ENCODE assay signal across 9 mouse cellular contexts in the genomic region with DNA sequence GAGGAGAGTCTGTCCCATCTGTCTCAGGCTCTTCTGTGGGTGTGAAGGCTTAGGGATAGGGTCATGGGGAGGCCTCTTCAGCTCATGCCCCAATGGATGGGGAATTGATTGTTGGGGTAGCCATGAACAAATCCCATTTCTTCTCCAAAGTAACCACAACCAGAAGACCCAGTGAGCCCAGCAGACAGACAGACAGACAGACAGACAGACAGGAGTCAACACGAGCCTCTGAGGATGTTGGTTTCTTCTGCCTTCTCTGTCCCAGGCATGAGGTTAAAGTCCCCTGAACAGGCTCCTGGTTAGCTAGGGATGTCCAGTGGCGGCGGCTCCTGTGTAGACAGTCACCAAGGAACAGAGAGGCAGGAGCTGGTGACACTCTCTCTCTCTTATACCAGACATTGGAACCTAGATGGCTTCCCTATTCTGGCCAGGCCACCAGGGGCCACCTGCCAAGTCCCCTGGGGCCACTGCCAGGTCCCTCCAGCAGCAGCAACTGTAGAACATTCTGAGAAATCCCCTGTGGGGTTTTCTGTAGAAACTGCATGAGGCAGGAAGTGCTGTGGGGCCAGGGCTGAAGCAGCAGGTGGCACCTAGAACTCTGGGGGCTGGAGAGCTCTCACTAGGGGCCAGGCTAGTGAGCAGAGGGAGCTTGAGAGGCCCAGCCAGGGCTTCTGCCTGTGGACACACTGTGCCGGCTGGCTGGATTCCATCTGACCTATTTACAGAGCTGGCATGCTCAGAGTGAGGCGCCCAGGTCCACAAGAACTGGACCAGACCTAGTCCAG. TPM values are rescaled to one million over a fixed set of nuclear protein-coding genes. Genes with fewer than 3 reads are reported as not detected.
DNase-seq lines count a peak whose midpoint lies in the region; ATAC-seq and TF ChIP-seq lines count a peak whose summit lies in the region.
"Had no signal": no experiment of that assay in that cellular context is flagged by ENCODE, and none has a peak within 500 bp of the region (broad histone marks: within the 10 kb centered on the region; RNA-seq: fewer than 3 reads in every experiment).

No protein-coding gene starts in this region.

- peaks cover 71% of the 10 kb centered on the region for H3K27me3 ChIP-seq in forebrain, embryonic 10.5 days (ENCODE audit: poor library complexity, severe bottlenecking)
- peaks cover 25% of the 10 kb centered on the region for H3K27me3 ChIP-seq in forebrain, embryonic 12.5 days
- no peaks in the 10 kb centered on the region for H3K27me3 ChIP-seq in intestine, postnatal 0 days (replicated peaks; ENCODE audit: control insufficient read depth, insufficient read depth, low read length)
- no peaks in the 10 kb centered on the region for H3K27me3 ChIP-seq in liver, postnatal 0 days (ENCODE audit: insufficient read depth, low read length)
- peaks cover 7% of the 10 kb centered on the region; the same call in 1 of the 2 replicates for H3K27me3 ChIP-seq in neural tube, embryonic 15.5 days (replicated peaks)

- no peak for DNase-seq in forebrain, embryonic 10.5 days (ENCODE audit: extremely low spot score, low spot score)
- DNase-seq in adrenal gland, adult 2 months, result peak; percentile 89
- DNase-seq in gastrocnemius, postnatal 25 days, result peak; percentile 71
- peak; percentile 79 for DNase-seq in liver, postnatal 0 days
- peak; percentile 39 for DNase-seq in spleen, adult 12 weeks (ENCODE audit: low spot score)

- no peak for ATAC-seq in forebrain, embryonic 12.5 days (ENCODE audit: low FRiP score)
- peak; percentile 25 for ATAC-seq in intestine, postnatal 0 days
- ATAC-seq in liver, postnatal 0 days, result peak; percentile 88
- no peak for ATAC-seq in neural tube, embryonic 15.5 days (ENCODE audit: low FRiP score)

- no peak overlapping the region for H3K9ac ChIP-seq in forebrain, embryonic 12.5 days
- H3K9ac ChIP-seq in intestine, postnatal 0 days (ENCODE audit: low read depth, low read length), result no peak overlapping the region
- no peak overlapping the region; the same call in 1 of the 2 replicates for H3K9ac ChIP-seq in liver, postnatal 0 days (replicated peaks)
- no peak overlapping the region for H3K9ac ChIP-seq in neural tube, embryonic 15.5 days (replicated peaks)
- H3K9ac ChIP-seq: embryonic facial prominence, embryonic 13.5 days had no signal

- H3K4me2 ChIP-seq in forebrain, embryonic 12.5 days, result no peak overlapping the region
- H3K4me2 ChIP-seq in intestine, postnatal 0 days (replicated peaks; ENCODE audit: low read depth), result no peak overlapping the region
- H3K4me2 ChIP-seq in liver, postnatal 0 days (ENCODE audit: low read depth, low read length), result 0 out of 2 replicates have a peak overlapping the region, but pooled peaks have one; percentile 9
- no peak overlapping the region for H3K4me2 ChIP-seq in neural tube, embryonic 15.5 days
- H3K4me2 ChIP-seq: embryonic facial prominence, embryonic 13.5 days had no signal

- TF ChIP-seq EP300 in liver, postnatal 0 days (IDR thresholded peaks at IDR 0.05; ENCODE audit: low read depth), result peak; percentile 71; the same call in 1 of the 2 replicates

- H3K27ac ChIP-seq in forebrain, embryonic 10.5 days, result peak overlapping the region; percentile 56; the same call in 1 of the 2 replicates
- no peak overlapping the region for H3K27ac ChIP-seq in forebrain, embryonic 12.5 days
- H3K27ac ChIP-seq in intestine, postnatal 0 days (ENCODE audit: low read depth, low read length), result peak overlapping the region; percentile 61
- H3K27ac ChIP-seq in liver, postnatal 0 days (ENCODE audit: low read depth), result peak overlapping the region; percentile 84
- H3K27ac ChIP-seq in neural tube, embryonic 15.5 days (replicated peaks), result no peak overlapping the region
- H3K27ac ChIP-seq: embryonic facial prominence, embryonic 13.5 days had no signal

- peaks cover 40% of the 10 kb centered on the region for H3K4me1 ChIP-seq in forebrain, embryonic 10.5 days
- peaks cover 36% of the 10 kb centered on the region for H3K4me1 ChIP-seq in forebrain, embryonic 12.5 days
- H3K4me1 ChIP-seq in intestine, postnatal 0 days (replicated peaks; ENCODE audit: control insufficient read depth, insufficient read depth, low read length), result peaks cover 19% of the 10 kb centered on the region
- H3K4me1 ChIP-seq in liver, postnatal 0 days (ENCODE audit: insufficient read depth), result peaks cover 30% of the 10 kb centered on the region
- H3K4me1 ChIP-seq in neural tube, embryonic 15.5 days, result peaks cover 41% of the 10 kb centered on the region

- peaks cover 3% of the 10 kb centered on the region; the same call in 1 of the 2 replicates for H3K9me3 ChIP-seq in forebrain, embryonic 10.5 days
- H3K9me3 ChIP-seq in forebrain, embryonic 12.5 days, result no peaks in the 10 kb centered on the region
- H3K9me3 ChIP-seq in intestine, postnatal 0 days (ENCODE audit: control insufficient read depth), result no peaks in the 10 kb centered on the region
- no peaks in the 10 kb centered on the region for H3K9me3 ChIP-seq in liver, postnatal 0 days (ENCODE audit: low read length)
- H3K9me3 ChIP-seq in neural tube, embryonic 15.5 days (replicated peaks), result no peaks in the 10 kb centered on the region
- H3K9me3 ChIP-seq: embryonic facial prominence, embryonic 13.5 days had no signal

- H3K4me3 ChIP-seq in forebrain, embryonic 10.5 days, result no peak overlapping the region
- H3K4me3 ChIP-seq in forebrain, embryonic 12.5 days (replicated peaks), result no peak overlapping the region
- H3K4me3 ChIP-seq in intestine, postnatal 0 days (ENCODE audit: low read depth, low read length), result no peak overlapping the region
- no peak overlapping the region for H3K4me3 ChIP-seq in liver, postnatal 0 days (ENCODE audit: low read depth, low read length)
- H3K4me3 ChIP-seq in neural tube, embryonic 15.5 days (replicated peaks), result no peak overlapping the region
- H3K4me3 ChIP-seq: embryonic facial prominence, embryonic 13.5 days had no signal

- no peaks in the 10 kb centered on the region for H3K36me3 ChIP-seq in forebrain, embryonic 10.5 days (replicated peaks)
- no peaks in the 10 kb centered on the region for H3K36me3 ChIP-seq in forebrain, embryonic 12.5 days (replicated peaks)
- H3K36me3 ChIP-seq in intestine, postnatal 0 days (ENCODE audit: control insufficient read depth, insufficient read depth), result no peaks in the 10 kb centered on the region
- H3K36me3 ChIP-seq in liver, postnatal 0 days (replicated peaks; ENCODE audit: insufficient read depth, low read length), result no peaks in the 10 kb centered on the region
- no peaks in the 10 kb centered on the region for H3K36me3 ChIP-seq in neural tube, embryonic 15.5 days
- H3K36me3 ChIP-seq: embryonic facial prominence, embryonic 13.5 days had no signal

- WGBS in forebrain, embryonic 10.5 days, result 79% methylated on average over 5 of the region's 5 CpGs
- WGBS in forebrain, embryonic 12.5 days, result 80% methylated on average over 5 of the region's 5 CpGs
- WGBS in intestine, postnatal 0 days, result 34% methylated on average over 5 of the region's 5 CpGs
- WGBS in liver, postnatal 0 days (ENCODE audit: insufficient replicate concordance), result 49% methylated on average over 5 of the region's 5 CpGs
- WGBS in neural tube, embryonic 15.5 days, result 82% methylated on average over 5 of the region's 5 CpGs

- TF ChIP-seq CTCF in intestine, postnatal 0 days (IDR thresholded peaks at IDR 0.05; ENCODE audit: low read depth), result peak; percentile 23; the same call in 1 of the 2 replicates
- TF ChIP-seq CTCF in liver, postnatal 0 days (IDR thresholded peaks at IDR 0.05; ENCODE audit: low read depth), result peak; percentile 9; the same call in 1 of the 2 replicates

RNA-seq across cellular contexts. Expression of a gene that starts 47.6 kb away (rescaled TPM):
- 3.3 and 4.6 TPM in 2 replicates for polyA plus RNA-seq in forebrain, embryonic 10.5 days (2016; fragmentation: Nextera tagmentation; extraction: Ambion mirVana)
- polyA plus RNA-seq in forebrain, embryonic 12.5 days (2016; fragmentation: Nextera tagmentation; extraction: Ambion mirVana), result 12.7 and 14.5 TPM in 2 replicates
- total RNA-seq in adrenal gland, adult 2 months (2021), result 100 to 1,000 TPM; 144 to 197 TPM
- polyA plus RNA-seq in adrenal gland, adult 2 months (2012; rRNA removed), result 89.0 and 127 TPM in 2 replicates
- 1 to 10 TPM; 2.4 to 3.5 TPM for total RNA-seq in gastrocnemius, postnatal 25 days (2021)
- polyA plus RNA-seq in intestine, postnatal 0 days (2015; fragmentation: Nextera tagmentation; extraction: Ambion mirVana), result 6.5 and 7.6 TPM in 2 replicates
- polyA plus RNA-seq in liver, postnatal 0 days (2015; fragmentation: Nextera tagmentation; extraction: Ambion mirVana), result 2.8 and 4.7 TPM in 2 replicates
- polyA plus RNA-seq in neural tube, embryonic 15.5 days (2015; fragmentation: Nextera tagmentation; extraction: Ambion mirVana), result 20.2 and 24.2 TPM in 2 replicates

Comparison
In these comparisons a context has a peak if more than half of its experiments do, and no peak if none do; other contexts are left out.
1. H3K27ac ChIP-seq: peak in forebrain, embryonic 10.5 days (single experiment), intestine, postnatal 0 days (single experiment) and liver, postnatal 0 days (single experiment); none in forebrain, embryonic 12.5 days (single experiment) and neural tube, embryonic 15.5 days (single experiment).
2. ATAC-seq: peak in intestine, postnatal 0 days (single experiment) and liver, postnatal 0 days (single experiment); none in forebrain, embryonic 12.5 days (single experiment) and neural tube, embryonic 15.5 days (single experiment).